Mouse (Mus musculus): ENCODE measurements around the gene H2-M10.2.
"Not testable (repeated sequence)": the region's sequence is repeated elsewhere in the genome, so short reads cannot be mapped to it uniquely, and the experiment has no call there.

- not testable (repeated sequence) for TF ChIP-seq CTCF, EP300 (IDR thresholded peaks at IDR 0.05; ENCODE audit: low read depth)
Measured at GRCm38 (mm10) chr17:36235300-36235699, 51.0 kb downstream of the H2-M10.2 start.

Data from liver, embryonic 14.5 days (tissue).